Mouse (Mus musculus): Measurements from ENCODE around the gene Ap2a1.
A peak's percentile ranks its signal among the peaks of the same experiment; 100 is the strongest.

DNA sequence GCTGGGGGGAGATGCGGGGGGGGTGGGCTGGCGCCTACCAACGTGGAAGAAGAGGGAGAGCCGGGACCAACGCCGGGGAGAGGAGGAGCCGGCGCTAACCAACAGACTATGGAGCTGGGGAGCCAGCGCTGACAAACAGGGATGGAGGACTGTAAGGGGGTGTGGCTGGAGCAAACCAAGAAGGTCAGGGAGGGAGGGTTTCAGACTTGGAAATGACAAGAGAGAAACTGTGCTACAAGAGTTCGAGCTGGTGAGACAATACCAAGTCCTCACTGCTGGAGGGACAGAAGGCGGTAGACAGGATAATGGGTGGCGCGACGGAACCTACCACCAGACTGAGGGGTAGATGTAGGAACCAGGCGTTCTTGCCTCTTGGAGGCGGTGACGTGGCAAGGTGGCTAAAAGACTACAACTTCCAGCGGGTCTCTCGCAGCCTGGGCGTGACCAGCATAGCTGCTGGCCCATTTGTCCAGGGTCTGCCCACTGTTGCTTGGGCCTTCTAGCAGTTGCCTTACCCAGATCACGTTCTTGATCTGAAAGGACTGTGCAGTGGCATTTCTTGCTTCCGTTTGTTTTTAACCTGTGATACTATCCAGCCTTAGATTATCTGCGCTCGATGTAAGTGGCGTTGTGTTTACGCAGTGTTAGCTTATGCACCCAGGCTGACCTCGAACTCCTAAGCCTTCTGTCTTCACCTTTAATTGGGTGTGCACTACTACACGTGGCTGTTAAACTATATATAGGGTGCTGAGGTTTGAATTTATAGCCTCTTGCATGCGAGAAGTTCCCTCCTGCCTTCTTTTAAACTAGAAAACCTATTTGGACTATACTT is 59.4 kb downstream of the Ap2a1 start, which contains the start of gene Ptov1:
- no peak for TF ChIP-seq MAFK (IDR thresholded peaks at IDR 0.05; ENCODE audit: insufficient read depth, low read depth, low read length)
- peak; percentile 89 for TF ChIP-seq HCFC1 (IDR thresholded peaks at IDR 0.05; ENCODE audit: borderline replicate concordance, insufficient read depth, low read length)
- no peak for TF ChIP-seq CHD2 (IDR thresholded peaks at IDR 0.05; ENCODE audit: low read depth, low read length)

Data from ES-E14 (cell line).